Mouse (Mus musculus) kidney, postnatal 0 days (tissue): ENCODE results near the gene Rinl. TPM values are rescaled to one million over a fixed set of nuclear protein-coding genes. Genes with fewer than 3 reads are reported as not detected.

Source experiments
- ATAC-seq: fragments of 200-750 bp; cut with Nextera tagmentation; replicated peaks from 2 replicates; pipeline ENCODE4 v1.8.0; 2017; ENCODE audit warnings: low read depth, moderate number of reproducible peaks, moderate TSS enrichment, moderate library complexity; ENCODE audit not compliant: low FRiP score
- DNase-seq: peaks from one replicate; pipeline ENCODE4 v3.0.0-alpha.2; 2016; ENCODE audit warnings: low spot score
- H3K27ac ChIP-seq: fragments of 300-500 bp; sonication (generic); 2 replicates; pipeline ENCODE4 v1.5.1; 2014; ENCODE audit warnings: mild to moderate bottlenecking
- H3K27me3 ChIP-seq: fragments of 300-500 bp; sonication (generic); 2 replicates; pipeline ENCODE4 v1.6.1; 2014; ENCODE audit warnings: low read length, mixed read lengths; ENCODE audit not compliant: insufficient read depth
- H3K36me3 ChIP-seq: fragments of 300-500 bp; sonication (generic); 2 replicates; pipeline ENCODE4 v1.6.1; 2014; ENCODE audit warnings: low read length, mixed read lengths; ENCODE audit not compliant: insufficient read depth
- H3K4me1 ChIP-seq: fragments of 300-500 bp; sonication (generic); replicated peaks from 2 replicates; pipeline ENCODE4 v1.6.1; 2014; ENCODE audit warnings: antibody characterized with exemption, low read length, mixed read lengths; ENCODE audit not compliant: insufficient read depth
- H3K4me2 ChIP-seq: fragments of 300-500 bp; sonication (generic); 2 replicates; pipeline ENCODE4 v1.6.1; 2014; ENCODE audit warnings: mild to moderate bottlenecking, low read length, moderate library complexity, mixed read lengths
- H3K4me3 ChIP-seq: fragments of 300-500 bp; sonication (generic); replicated peaks from 2 replicates; pipeline ENCODE4 v1.5.1; 2014; ENCODE audit warnings: low read depth, low read length
- H3K9ac ChIP-seq: fragments of 300-500 bp; sonication (generic); 2 replicates; pipeline ENCODE4 v1.6.1; 2014; ENCODE audit warnings: low read depth, low read length
- H3K9me3 ChIP-seq: fragments of 300-500 bp; sonication (generic); replicated peaks from 2 replicates; pipeline ENCODE4 v1.6.1; 2016; ENCODE audit warnings: low read length, inconsistent platforms, mixed read lengths
- CTCF ChIP-seq: IDR thresholded peaks from 2 replicates; pipeline ENCODE4 v1.5.1; 2016; ENCODE audit warnings: antibody characterized with exemption, low read depth, mild to moderate bottlenecking, moderate library complexity
- WGBS: fragments of 180-500 bp; shearing (Covaris S2); extraction: QIAGEN DNeasy Blood & Tissue Kit; methylation state at CpG from one replicate; pipeline ENCODE4 v1.1.7; 2014; 5-methylcytosine and 5-hydroxymethylcytosine counted together
- polyA plus RNA-seq: library from polyadenylated mRNA; unstranded; fragments of >200 nt; fragmentation: Nextera tagmentation; extraction: Ambion mirVana; gene quantifications from 2 replicates; pipeline ENCODE4 v1.2.1, GENCODE M21; 2015

The Rinl gene
- polyA plus RNA-seq, 1 experiment from 2014 or later, result 6.3 TPM

- WGBS, result 87% methylated on average over 5 of the region's 5 CpGs
- Histone ChIP-seq H3K36me3 (peaks cover 62% of the 10 kb centered on the region), H3K4me3 (no peak overlapping the region), H3K4me2 (no peak overlapping the region), H3K4me1 (peaks cover 7% of the 10 kb centered on the region), H3K9me3 (no peaks in the 10 kb centered on the region), H3K27ac (no peak overlapping the region), H3K9ac (no peak overlapping the region), H3K27me3 (no peaks in the 10 kb centered on the region)
- ATAC-seq (no peak), DNase-seq (no peak)
- TF ChIP-seq CTCF, result no peak
Observed at GRCm38 (mm10) chr7:28814306-28815034, 25.7 kb downstream of the Rinl start.

- no peak overlapping the region for H3K9ac ChIP-seq
- peaks cover 7% of the 10 kb centered on the region for H3K4me1 ChIP-seq
Observed at GRCm38 (mm10) chr7:28815230-28815629, 26.5 kb downstream of the Rinl start.

GRCm38 (mm10) chr7:28816201-28816600 is 27.4 kb downstream of the Rinl start:
- ATAC-seq (no peak), DNase-seq (no peak)
- Histone ChIP-seq H3K4me1 (peaks cover 7% of the 10 kb centered on the region), H3K9me3 (no peaks in the 10 kb centered on the region), H3K9ac (no peak overlapping the region; the same call in 1 of the 2 replicates), H3K4me3 (no peak overlapping the region), H3K36me3 (peaks cover 79% of the 10 kb centered on the region), H3K27me3 (no peaks in the 10 kb centered on the region), H3K27ac (no peak overlapping the region; the same call in 1 of the 2 replicates), H3K4me2 (0 out of 2 replicates have a peak overlapping the region, but pooled peaks have one; percentile 4)
- 73% methylated on average over 9 of the region's 9 CpGs for WGBS
- TF ChIP-seq CTCF, result no peak

More at GRCm38 (mm10) chr7:28815230-28815629, 26.5 kb downstream of the Rinl start:
- no peak overlapping the region for H3K4me2 ChIP-seq
- DNase-seq (no peak), ATAC-seq (no peak)
- H3K36me3 ChIP-seq, result peaks cover 69% of the 10 kb centered on the region
- H3K4me3 ChIP-seq, result no peak overlapping the region
- H3K9me3 ChIP-seq, result no peaks in the 10 kb centered on the region
- H3K27ac ChIP-seq, result no peak overlapping the region
- H3K27me3 ChIP-seq, result no peaks in the 10 kb centered on the region
- no peak for TF ChIP-seq CTCF
- 91% methylated on average over 9 of the region's 9 CpGs for WGBS

GRCm38 (mm10) chr7:28816920-28817319 is 28.2 kb downstream of the Rinl start:
- Histone ChIP-seq H3K9ac (no peak overlapping the region), H3K4me2 (no peak overlapping the region), H3K36me3 (peaks cover 86% of the 10 kb centered on the region), H3K4me1 (peaks cover 7% of the 10 kb centered on the region), H3K27me3 (no peaks in the 10 kb centered on the region), H3K27ac (no peak overlapping the region), H3K9me3 (no peaks in the 10 kb centered on the region), H3K4me3 (no peak overlapping the region)
- DNase-seq, result no peak
- WGBS, result 90% methylated on average over 10 of the region's 10 CpGs
- no peak for ATAC-seq
- no peak for TF ChIP-seq CTCF

GRCm38 (mm10) chr7:28817524-28817923 is 28.8 kb downstream of the Rinl start:
- no peaks in the 10 kb centered on the region for H3K27me3 ChIP-seq
- no peak for DNase-seq

GRCm38 (mm10) chr7:28817957-28818356 is 29.2 kb downstream of the Rinl start:
- Histone ChIP-seq H3K9me3 (no peaks in the 10 kb centered on the region), H3K36me3 (peaks cover 92% of the 10 kb centered on the region), H3K4me2 (no peak overlapping the region), H3K4me3 (no peak overlapping the region), H3K4me1 (no peaks in the 10 kb centered on the region; the same call in 1 of the 2 replicates), H3K27me3 (no peaks in the 10 kb centered on the region), H3K27ac (no peak overlapping the region), H3K9ac (no peak overlapping the region)
- DNase-seq (no peak), ATAC-seq (no peak)
- no peak for TF ChIP-seq CTCF
- WGBS, result 76% methylated on average over 4 of the region's 4 CpGs

More at GRCm38 (mm10) chr7:28817524-28817923, 28.8 kb downstream of the Rinl start:
- Histone ChIP-seq H3K27ac (no peak overlapping the region), H3K4me1 (peaks cover 4% of the 10 kb centered on the region), H3K4me3 (no peak overlapping the region), H3K36me3 (peaks cover 92% of the 10 kb centered on the region), H3K4me2 (no peak overlapping the region), H3K9ac (no peak overlapping the region), H3K9me3 (no peaks in the 10 kb centered on the region)
- WGBS, result 72% methylated on average over 6 of the region's 6 CpGs
- no peak for TF ChIP-seq CTCF
- ATAC-seq, result no peak
